Mouse (Mus musculus) hindbrain, embryonic 11.5 days (tissue): ENCODE results near the gene Kmt2d. TPM values are rescaled to one million over a fixed set of nuclear protein-coding genes. Genes with fewer than 3 reads are reported as not detected.
A peak's percentile ranks its signal among the peaks of the same experiment; 100 is the strongest.

Source experiments
- ATAC-seq: fragments of 200-750 bp; cut with Nextera tagmentation; 2 replicates; pipeline ENCODE4 v1.8.0; 2017; ENCODE audit warnings: mild to moderate bottlenecking, moderate TSS enrichment, moderate library complexity; ENCODE audit not compliant: low FRiP score
- DNase-seq: peaks from one replicate; pipeline ENCODE4 v3.0.0-alpha.2; 2015; ENCODE audit warnings: low spot score
- H3K27ac ChIP-seq: fragments of 300-500 bp; sonication (generic); 2 replicates; pipeline ENCODE4 v1.5.1; 2014; ENCODE audit warnings: mild to moderate bottlenecking, low read depth, low read length
- H3K27me3 ChIP-seq: fragments of 300-500 bp; sonication (generic); 2 replicates; pipeline ENCODE4 v1.6.1; 2014; ENCODE audit warnings: mild to moderate bottlenecking, low read length, moderate library complexity, mixed read lengths; ENCODE audit not compliant: control insufficient read depth, insufficient read depth
- H3K36me3 ChIP-seq: fragments of 300-500 bp; sonication (generic); 2 replicates; pipeline ENCODE4 v1.6.1; 2014; ENCODE audit warnings: mild to moderate bottlenecking, low read length, moderate library complexity, mixed read lengths; ENCODE audit not compliant: control insufficient read depth, insufficient read depth
- H3K4me1 ChIP-seq: fragments of 300-500 bp; sonication (generic); replicated peaks from 2 replicates; pipeline ENCODE4 v1.6.1; 2014; ENCODE audit warnings: low read length, mixed read lengths; ENCODE audit not compliant: control insufficient read depth, insufficient read depth
- H3K4me2 ChIP-seq: fragments of 300-500 bp; sonication (generic); replicated peaks from 2 replicates; pipeline ENCODE4 v1.6.1; 2014; ENCODE audit warnings: mild to moderate bottlenecking, low read depth, low read length
- H3K4me3 ChIP-seq: fragments of 300-500 bp; sonication (generic); 2 replicates; pipeline ENCODE4 v1.5.1; 2014; ENCODE audit warnings: low read depth, low read length
- H3K9ac ChIP-seq: fragments of 300-500 bp; sonication (generic); 2 replicates; pipeline ENCODE4 v1.6.1; 2014; ENCODE audit warnings: low read depth, low read length
- H3K9me3 ChIP-seq: fragments of 300-500 bp; sonication (generic); 2 replicates; pipeline ENCODE4 v1.6.1; 2016; ENCODE audit warnings: low read length; ENCODE audit not compliant: control insufficient read depth
- WGBS: fragments of 180-500 bp; shearing (Covaris S2); extraction: QIAGEN DNeasy Blood & Tissue Kit; methylation state at CpG from one replicate; pipeline ENCODE4 v1.1.7; 2014; 5-methylcytosine and 5-hydroxymethylcytosine counted together
- polyA plus RNA-seq: library from polyadenylated mRNA; unstranded; fragments of >200 nt; fragmentation: Nextera tagmentation; extraction: Ambion mirVana; gene quantifications from 2 replicates; pipeline ENCODE4 v1.2.1, GENCODE M21; 2014

Kmt2d gene
- polyA plus RNA-seq, 1 experiment from 2014 or later: 20.5 TPM

- DNase-seq (no peak), ATAC-seq (peak; percentile 51)
- Histone ChIP-seq H3K27me3 (no peaks in the 10 kb centered on the region), H3K4me2 (peak overlapping the region; percentile 71), H3K27ac (peak overlapping the region; percentile 83; the same call in 1 of the 2 replicates), H3K4me1 (no peaks in the 10 kb centered on the region), H3K9ac (peak overlapping the region; percentile 21; the same call in 1 of the 2 replicates), H3K36me3 (peaks cover 11% of the 10 kb centered on the region), H3K9me3 (no peaks in the 10 kb centered on the region), H3K4me3 (peak overlapping the region; percentile 13; the same call in 1 of the 2 replicates)
- 23% methylated on average over 9 of the region's 9 CpGs for WGBS
Observed at GRCm38 (mm10) chr15:98831684-98832035, 39.3 kb downstream of the Kmt2d start.

GRCm38 (mm10) chr15:98830736-98831683, 40.0 kb downstream of the Kmt2d start, which contains the start of gene Prkag1:
TSS of gene Prkag1 (minus strand) at chr15:98831521.
- H3K36me3 ChIP-seq: peaks cover 11% of the 10 kb centered on the region
- H3K4me1 ChIP-seq: no peaks in the 10 kb centered on the region
- H3K4me2 ChIP-seq: peak within 1 kb of the TSS; percentile 71
- DNase-seq (peak; percentile 97), ATAC-seq (peak; percentile 98)
- H3K27ac ChIP-seq: peak within 1 kb of the TSS; percentile 83
- H3K4me3 ChIP-seq: peak within 1 kb of the TSS; percentile 80
- peak within 1 kb of the TSS; percentile 77 for H3K9ac ChIP-seq
- WGBS: under 1% methylated on average over 61 of the region's 66 CpGs
- no peaks in the 10 kb centered on the region for H3K9me3 ChIP-seq
- H3K27me3 ChIP-seq: no peaks in the 10 kb centered on the region

GRCm38 (mm10) chr15:98827611-98828011, 43.4 kb downstream of the Kmt2d start:
- DNase-seq (no peak), ATAC-seq (no peak)
- 92% methylated on average over 7 of the region's 7 CpGs for WGBS
- Histone ChIP-seq H3K4me3 (no peak overlapping the region), H3K4me1 (no peaks in the 10 kb centered on the region), H3K27me3 (no peaks in the 10 kb centered on the region), H3K9me3 (no peaks in the 10 kb centered on the region), H3K36me3 (no peaks in the 10 kb centered on the region), H3K27ac (no peak overlapping the region), H3K4me2 (no peak overlapping the region), H3K9ac (no peak overlapping the region)

- 64% methylated on average over 3 of the region's 3 CpGs for WGBS
- H3K4me3 ChIP-seq: no peak overlapping the region
- no peak overlapping the region for H3K4me2 ChIP-seq
- H3K36me3 ChIP-seq: no peaks in the 10 kb centered on the region
- H3K4me1 ChIP-seq: no peaks in the 10 kb centered on the region
- DNase-seq (no peak), ATAC-seq (no peak)
- H3K27ac ChIP-seq: no peak overlapping the region
- H3K9me3 ChIP-seq: no peaks in the 10 kb centered on the region
- H3K9ac ChIP-seq: no peak overlapping the region
- no peaks in the 10 kb centered on the region for H3K27me3 ChIP-seq
Observed at GRCm38 (mm10) chr15:98823434-98823833, 47.6 kb downstream of the Kmt2d start.

- ATAC-seq: no peak
- H3K36me3 ChIP-seq: no peaks in the 10 kb centered on the region
- 93% methylated on average over 5 of the region's 5 CpGs for WGBS
Observed at GRCm38 (mm10) chr15:98822147-98822546, 48.9 kb downstream of the Kmt2d start.

GRCm38 (mm10) chr15:98821403-98821802, 49.6 kb downstream of the Kmt2d start:
- H3K36me3 ChIP-seq: no peaks in the 10 kb centered on the region
- 30% methylated on average over 10 of the region's 10 CpGs for WGBS
- ATAC-seq: no peak

More at GRCm38 (mm10) chr15:98822147-98822546, 48.9 kb downstream of the Kmt2d start:
- Histone ChIP-seq H3K9me3 (no peaks in the 10 kb centered on the region), H3K27me3 (no peaks in the 10 kb centered on the region), H3K27ac (no peak overlapping the region), H3K9ac (no peak overlapping the region), H3K4me1 (no peaks in the 10 kb centered on the region), H3K4me2 (no peak overlapping the region), H3K4me3 (no peak overlapping the region)
- DNase-seq: no peak

GRCm38 (mm10) chr15:98820937-98821336, 50.1 kb downstream of the Kmt2d start:
- WGBS: 92% methylated on average over 4 of the region's 4 CpGs
- no peaks in the 10 kb centered on the region for H3K4me1 ChIP-seq
- no peak for DNase-seq

More at GRCm38 (mm10) chr15:98821403-98821802, 49.6 kb downstream of the Kmt2d start:
- Histone ChIP-seq H3K27ac (no peak overlapping the region), H3K9me3 (no peaks in the 10 kb centered on the region), H3K9ac (no peak overlapping the region), H3K4me2 (no peak overlapping the region), H3K4me1 (no peaks in the 10 kb centered on the region), H3K27me3 (no peaks in the 10 kb centered on the region), H3K4me3 (no peak overlapping the region)
- DNase-seq: no peak

GRCm38 (mm10) chr15:98818171-98818570, 52.8 kb downstream of the Kmt2d start:
- H3K4me1 ChIP-seq: no peaks in the 10 kb centered on the region
- no peaks in the 10 kb centered on the region for H3K9me3 ChIP-seq
- no peaks in the 10 kb centered on the region for H3K27me3 ChIP-seq
- no peak overlapping the region for H3K4me2 ChIP-seq
- DNase-seq (no peak), ATAC-seq (no peak)
- WGBS: 93% methylated on average over 7 of the region's 7 CpGs
- no peak overlapping the region for H3K27ac ChIP-seq
- H3K36me3 ChIP-seq: no peaks in the 10 kb centered on the region
- no peak overlapping the region for H3K4me3 ChIP-seq
- no peak overlapping the region for H3K9ac ChIP-seq

More at GRCm38 (mm10) chr15:98820937-98821336, 50.1 kb downstream of the Kmt2d start:
- Histone ChIP-seq H3K27me3 (no peaks in the 10 kb centered on the region), H3K4me3 (no peak overlapping the region), H3K9ac (no peak overlapping the region), H3K27ac (no peak overlapping the region), H3K4me2 (no peak overlapping the region), H3K36me3 (no peaks in the 10 kb centered on the region), H3K9me3 (no peaks in the 10 kb centered on the region)
- no peak for ATAC-seq
